Mouse (Mus musculus): ENCODE results near the gene Pex13. TPM values are rescaled to one million over a fixed set of nuclear protein-coding genes. Genes with fewer than 3 reads are reported as not detected.

Pex13 gene
- total RNA-seq, 2 experiments from 2014 or later: 19.6 to 27.0 TPM

DNA sequence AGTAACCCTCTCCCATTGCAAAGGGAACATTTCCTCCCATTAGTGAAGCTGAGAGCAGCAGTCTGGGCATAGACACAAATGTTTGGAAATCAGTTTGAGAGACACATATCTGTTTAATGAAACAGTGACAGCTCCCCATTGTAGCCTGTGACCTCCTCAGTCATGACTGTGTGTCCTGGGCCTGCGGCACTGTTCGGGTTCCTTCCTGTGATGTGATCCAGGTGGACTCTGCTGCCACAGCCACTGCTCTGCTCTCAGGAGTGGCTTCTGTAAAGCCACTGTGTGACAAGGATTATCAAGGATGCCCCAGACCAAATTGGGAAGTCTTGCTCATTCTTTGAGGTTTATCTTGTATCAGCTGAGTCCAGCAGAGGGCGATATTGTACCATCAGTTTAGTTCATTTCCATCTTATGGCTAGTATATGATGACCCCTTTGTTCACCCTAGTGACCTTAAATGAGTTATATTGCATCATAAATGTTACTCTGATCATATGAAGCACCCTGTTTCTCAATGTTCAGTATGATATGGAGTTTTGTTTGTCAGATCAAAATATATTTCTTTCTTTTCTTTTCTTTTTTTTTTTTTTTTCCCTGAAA, 13.4 kb upstream of the Pex13 start:
- no peak overlapping the region for H3K4me3 ChIP-seq
- TF ChIP-seq CTCF (IDR thresholded peaks at IDR 0.05): peak; percentile 85
- DNase-seq: peak; percentile 25
- intact Hi-C loops (cut with DNase I): loop anchor here (2.0 to 10.0 kb wide), 3 partner anchors 186 to 276 kb away; partner anchors contain the start of gene Papolg
- no peak overlapping the region for H3K27ac ChIP-seq

DNA sequence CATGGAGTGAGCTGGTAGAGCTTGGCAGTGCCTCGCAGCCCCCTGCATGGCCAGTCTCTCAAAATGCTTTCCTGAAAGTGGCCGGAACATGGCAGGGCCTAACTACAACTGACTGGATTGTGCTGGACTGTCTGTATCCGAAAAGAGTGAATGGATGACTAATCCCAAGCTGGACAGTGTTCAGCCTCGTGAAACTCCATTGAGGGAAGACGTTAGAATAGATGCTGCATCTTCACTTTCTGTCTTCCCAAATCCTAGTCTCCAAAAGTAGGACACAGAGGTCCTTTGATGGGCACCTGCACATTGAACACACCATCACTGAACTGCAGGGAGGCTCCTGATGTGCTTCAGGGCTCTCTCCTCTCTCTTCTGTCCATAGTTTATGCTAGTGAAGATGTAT, 10.3 kb upstream of the Pex13 start:
- intact Hi-C loops (cut with DNase I): loop anchor here (10.0 kb wide), 2 partner anchors 189 to 219 kb away; partner anchors contain the start of gene Papolg
- no peak for TF ChIP-seq CTCF (IDR thresholded peaks at IDR 0.05)

DNA sequence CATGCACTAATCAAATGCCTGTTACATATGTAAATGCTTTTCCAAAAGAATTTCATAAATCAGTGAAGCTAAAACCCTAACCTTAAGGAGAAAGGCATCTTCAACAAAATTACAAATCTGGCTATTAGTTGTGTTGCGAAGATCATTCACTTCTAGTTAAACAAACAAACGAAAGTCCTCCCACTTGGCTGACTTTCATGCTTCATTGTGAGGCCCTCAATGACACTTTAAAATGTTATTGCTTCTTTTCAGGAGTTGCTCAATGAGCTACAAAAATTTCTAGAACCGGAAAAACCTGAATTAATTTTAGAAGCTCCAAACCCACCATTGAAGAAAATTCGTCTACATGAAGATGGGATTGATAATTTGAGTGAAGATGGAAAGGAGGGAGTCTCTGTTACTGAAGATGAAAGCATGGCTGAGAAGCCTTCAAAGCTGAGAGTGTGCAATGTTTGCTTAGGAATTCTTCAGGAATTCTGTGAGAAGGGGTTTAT, 6.5 kb upstream of the Pex13 start:
- TF ChIP-seq CTCF (IDR thresholded peaks at IDR 0.05): no peak
- intact Hi-C loops (cut with DNase I): loop anchor here (10.0 kb wide), 2 partner anchors 192 to 222 kb away; partner anchors contain the start of gene Papolg
- no peak overlapping the region for H3K27ac ChIP-seq

More for the DNA sequence above, 10.3 kb upstream of the Pex13 start:
- H3K27ac ChIP-seq: no peak overlapping the region
- no peak for DNase-seq
- no peak overlapping the region for H3K4me3 ChIP-seq

DNA sequence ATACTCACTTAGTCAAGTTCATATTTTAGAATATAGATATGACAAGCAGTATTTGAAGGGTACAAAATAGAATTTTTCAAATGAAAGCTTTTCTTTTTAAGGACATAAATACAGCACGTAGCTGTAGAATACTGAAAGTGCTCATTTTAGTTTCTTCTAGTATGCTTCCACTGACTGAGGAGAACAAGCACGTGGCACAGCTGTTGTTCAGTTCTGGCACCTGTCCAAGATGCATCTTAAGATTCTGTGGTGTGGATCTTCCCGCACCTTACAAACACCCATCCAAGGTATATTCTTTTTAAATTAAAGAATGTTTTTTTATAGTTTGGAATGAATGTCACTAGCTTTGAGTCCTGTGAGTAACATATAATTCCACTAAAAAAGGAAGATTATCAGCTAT, 1.4 kb upstream of the Pex13 start:
- peak overlapping the region; percentile 93 for H3K27ac ChIP-seq
- peak; percentile 25 for DNase-seq
- intact Hi-C loops (cut with DNase I): loop anchor here (10.0 kb wide), 1 partner anchor 172 kb away; the partner anchor contains the start of gene Ahsa2
- TF ChIP-seq CTCF (IDR thresholded peaks at IDR 0.05): no peak
- peak overlapping the region; percentile 74 for H3K4me3 ChIP-seq

More for the DNA sequence above, 6.5 kb upstream of the Pex13 start:
- DNase-seq: no peak
- no peak overlapping the region for H3K4me3 ChIP-seq

DNA sequence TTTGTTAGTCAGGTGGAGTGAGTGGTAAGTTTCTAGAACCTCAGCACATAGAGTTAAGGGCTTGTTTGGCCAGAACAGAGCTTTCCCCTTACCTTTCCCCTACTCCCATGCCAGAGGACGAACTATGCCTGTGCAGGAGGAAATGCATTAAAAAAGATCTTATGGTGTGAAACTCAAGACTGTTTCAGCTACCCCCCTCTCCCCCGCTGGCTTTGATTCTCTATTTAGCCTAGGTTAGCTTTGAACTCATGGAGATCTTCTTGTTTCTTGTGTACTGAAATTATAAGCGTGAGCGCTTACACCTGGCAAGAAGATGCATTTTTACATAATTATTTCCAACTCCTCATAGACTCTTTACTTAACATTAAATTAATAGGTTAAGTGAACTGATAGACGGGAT, 767 bp upstream of the Pex13 start:
- Histone ChIP-seq H3K27ac (peak overlapping the region; percentile 93), H3K4me3 (peak overlapping the region; percentile 74)
- no peak for DNase-seq
- intact Hi-C loops (cut with DNase I): loop anchor here (10.0 kb wide), 1 partner anchor 172 kb away; the partner anchor contains the start of gene Ahsa2
- TF ChIP-seq CTCF (IDR thresholded peaks at IDR 0.05): no peak

DNA sequence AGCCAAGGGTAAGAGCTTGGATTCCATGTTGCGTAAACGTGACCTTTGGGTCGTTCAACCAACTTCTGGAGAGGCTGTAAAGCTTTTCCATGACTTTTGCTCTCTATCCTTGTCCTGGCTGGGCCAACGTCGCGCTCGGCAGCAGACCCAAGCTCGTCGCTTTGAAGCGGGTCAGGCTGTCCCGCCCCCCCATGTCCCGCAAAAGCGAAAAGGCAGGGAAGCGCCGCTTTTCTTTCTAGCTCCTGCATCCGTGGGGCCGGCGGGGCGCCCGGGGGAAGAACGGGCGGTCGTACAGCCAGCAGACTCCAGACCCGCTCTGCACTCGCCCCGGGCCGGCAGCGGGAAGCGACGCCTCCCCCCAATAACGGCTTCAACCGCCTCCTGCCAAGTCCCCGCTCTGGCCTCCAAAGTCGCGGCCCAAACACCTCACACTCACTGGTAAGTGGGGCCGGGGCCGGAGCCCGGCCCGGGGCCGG, 410 bp downstream of the Pex13 start, which contains the start of gene Pus10:
TSS of gene Pus10 (plus strand) at position 364 of the 476 bp plus-strand sequence.
- Histone ChIP-seq H3K4me3 (peak within 1 kb of the TSS; percentile 74), H3K27ac (peak within 1 kb of the TSS; percentile 93)
- peak; percentile 75 for DNase-seq
- no peak for TF ChIP-seq CTCF (IDR thresholded peaks at IDR 0.05)
- intact Hi-C loops (cut with DNase I): loop anchor here (2.0 to 10.0 kb wide), 3 partner anchors 33 to 171 kb away; partner anchors contain the start of genes 0610010F05Rik, Ahsa2 and Rel

DNA sequence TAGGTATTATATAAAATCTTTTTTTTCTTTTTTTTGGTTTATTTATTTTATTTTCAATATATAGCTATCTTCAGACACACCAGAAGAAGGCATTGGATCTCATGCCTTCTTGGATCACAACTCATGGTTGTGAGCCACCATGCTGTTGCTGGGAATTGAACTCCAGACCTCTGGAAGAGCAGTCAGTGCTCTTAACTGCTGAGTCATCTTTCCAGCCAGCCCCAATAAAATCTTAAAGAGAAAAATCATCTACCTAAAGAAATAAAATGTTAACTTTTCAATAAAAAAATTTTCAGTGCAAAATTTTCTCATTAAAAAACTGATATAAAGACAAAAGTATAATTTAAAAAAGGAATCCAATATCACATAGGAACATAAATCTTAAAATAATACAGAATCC, 1.5 kb downstream of the Pex13 start:
- peak overlapping the region; percentile 93; the same call in 1 of the 2 replicates for H3K27ac ChIP-seq
- intact Hi-C loops (cut with DNase I): loop anchor here (2.0 to 10.0 kb wide), 3 partner anchors 31 to 169 kb away; partner anchors contain the start of genes 0610010F05Rik, Ahsa2 and Rel

DNA sequence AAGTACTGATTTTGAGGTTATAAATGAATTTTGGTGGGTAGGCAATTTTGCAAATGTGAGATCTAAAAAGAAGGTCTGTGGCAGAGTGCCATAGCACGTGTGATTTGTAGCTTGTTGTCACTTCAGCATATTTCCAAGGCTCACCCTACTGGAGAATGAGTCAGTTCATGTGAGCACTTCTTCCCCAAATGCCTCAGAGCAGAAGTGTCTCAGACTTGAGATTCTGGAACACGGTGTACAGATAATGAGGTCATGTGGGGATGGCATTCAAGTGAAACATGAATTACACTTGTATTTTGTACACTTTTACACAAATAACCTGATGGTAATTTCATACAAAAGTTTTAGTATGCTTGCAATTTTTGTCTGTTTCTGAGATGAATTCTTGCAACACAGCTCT, 8.0 kb downstream of the Pex13 start:
- no peak overlapping the region for H3K4me3 ChIP-seq
- no peak for DNase-seq
- TF ChIP-seq CTCF (IDR thresholded peaks at IDR 0.05): no peak
- intact Hi-C loops (cut with DNase I): no loop called here
- no peak overlapping the region for H3K27ac ChIP-seq

More for the DNA sequence above, 1.5 kb downstream of the Pex13 start:
- DNase-seq: no peak
- no peak for TF ChIP-seq CTCF (IDR thresholded peaks at IDR 0.05)
- peak overlapping the region; percentile 74 for H3K4me3 ChIP-seq

DNA sequence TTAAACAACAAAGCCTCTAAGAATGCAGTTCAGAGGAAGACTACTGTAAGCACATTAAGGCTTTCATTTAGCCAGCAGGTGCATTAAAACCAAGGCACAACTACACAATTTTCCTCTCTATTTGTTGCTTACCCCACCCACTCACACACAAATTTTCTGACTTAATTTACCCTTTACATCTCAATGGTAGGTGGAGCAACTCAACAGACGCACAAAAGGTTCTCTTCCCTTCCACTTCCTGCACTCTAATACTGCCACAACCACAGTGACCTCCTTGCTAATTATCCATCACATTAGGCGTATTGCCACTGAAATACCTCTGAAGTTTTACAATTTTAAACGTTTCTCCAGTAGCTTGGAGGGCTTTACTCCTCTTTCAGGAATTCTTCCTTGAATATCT, 12.1 kb downstream of the Pex13 start:
- intact Hi-C loops (cut with DNase I): no loop called here
- Histone ChIP-seq H3K4me3 (no peak overlapping the region), H3K27ac (no peak overlapping the region)
- no peak for TF ChIP-seq CTCF (IDR thresholded peaks at IDR 0.05)
- no peak for DNase-seq

DNA sequence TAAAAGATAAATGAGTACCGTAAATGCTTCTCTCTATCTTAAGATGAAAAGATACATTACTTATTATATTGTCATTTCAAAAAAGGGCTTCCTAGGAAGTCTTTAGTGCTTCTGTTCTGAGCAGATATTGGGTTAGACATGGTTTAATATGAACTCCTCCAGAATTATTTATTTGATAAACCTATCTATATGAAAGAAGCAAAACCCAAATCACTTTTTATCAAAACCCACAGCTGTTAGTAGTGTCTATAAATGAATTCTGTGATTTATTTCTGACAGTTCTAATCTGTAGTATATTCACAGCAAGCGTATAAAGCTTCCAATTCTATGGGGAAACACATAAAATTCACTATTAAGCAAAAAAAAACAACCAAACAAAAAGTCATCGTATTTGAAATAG, 17.9 kb downstream of the Pex13 start:
- Histone ChIP-seq H3K27ac (no peak overlapping the region), H3K4me3 (no peak overlapping the region)
- TF ChIP-seq CTCF (IDR thresholded peaks at IDR 0.05): no peak
- no peak for DNase-seq
- intact Hi-C loops (cut with DNase I): no loop called here

DNA sequence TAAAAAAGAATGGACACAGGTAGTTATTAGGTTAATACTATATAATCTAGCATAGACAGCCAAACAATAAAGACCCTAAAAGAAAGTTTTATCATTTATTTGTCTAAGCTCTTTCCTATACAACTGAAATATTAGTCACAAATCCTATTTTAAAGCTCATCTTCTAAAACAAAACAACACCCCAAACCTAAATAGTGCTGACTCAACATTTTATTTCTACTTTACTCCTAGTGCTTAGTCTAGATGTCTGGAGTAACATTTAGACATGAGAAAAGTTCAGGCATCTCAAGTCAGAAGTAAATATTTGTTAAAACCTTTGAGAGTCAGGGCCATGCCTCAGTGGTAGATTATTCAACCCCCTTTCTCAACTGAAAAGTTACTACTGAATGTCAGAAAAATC, 18.3 kb downstream of the Pex13 start:
- intact Hi-C loops (cut with DNase I): no loop called here
- TF ChIP-seq CTCF (IDR thresholded peaks at IDR 0.05): no peak
- no peak for DNase-seq
- H3K4me3 ChIP-seq: no peak overlapping the region
- no peak overlapping the region for H3K27ac ChIP-seq

DNA sequence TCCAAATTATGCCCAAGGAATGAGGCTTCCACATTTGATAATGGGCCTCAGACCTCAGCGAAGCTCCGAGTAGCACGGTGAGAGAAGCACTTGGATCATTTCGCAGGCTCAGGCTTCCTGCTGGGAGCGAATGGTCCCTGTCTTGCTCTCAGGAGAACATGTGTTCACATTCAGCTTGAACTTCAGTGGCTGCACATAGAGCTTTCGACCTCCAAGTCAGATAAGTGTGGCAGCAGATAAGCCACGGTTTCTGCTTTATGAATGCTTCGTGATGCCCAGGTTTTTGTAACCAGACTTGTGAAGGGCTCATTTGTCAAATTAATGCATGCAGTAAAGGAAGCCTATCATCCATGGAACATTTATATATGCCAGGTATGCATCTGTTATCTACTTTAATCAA, 31.2 kb downstream of the Pex13 start:
- no peak for TF ChIP-seq CTCF (IDR thresholded peaks at IDR 0.05)
- intact Hi-C loops (cut with DNase I): loop anchor here (5.0 kb wide), 1 partner anchor 137 kb away; the partner anchor contains the start of gene Ahsa2
- no peak overlapping the region for H3K4me3 ChIP-seq
- DNase-seq: no peak
- no peak overlapping the region for H3K27ac ChIP-seq

DNA sequence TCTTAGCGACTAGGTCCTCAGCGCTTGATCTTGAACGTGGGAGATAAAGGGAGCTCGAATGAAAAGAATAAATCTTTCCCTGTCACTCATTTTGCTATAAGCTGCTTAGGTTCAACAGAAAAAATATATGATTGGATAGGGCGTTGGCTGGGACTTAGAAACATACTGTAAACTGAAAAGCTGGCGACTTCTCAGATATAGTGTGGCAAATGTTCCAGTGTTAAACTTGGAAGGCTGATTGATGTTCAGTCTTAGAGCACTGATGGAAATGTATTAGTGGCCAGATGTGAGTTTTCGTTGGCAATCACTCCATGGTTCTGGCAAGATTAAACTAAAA, 31.9 kb downstream of the Pex13 start:
- Histone ChIP-seq H3K27ac (peak overlapping the region; percentile 61), H3K4me3 (peak overlapping the region; percentile 96)
- DNase-seq: no peak
- no peak for TF ChIP-seq CTCF (IDR thresholded peaks at IDR 0.05)
- intact Hi-C loops (cut with DNase I): loop anchor here (2.0 to 5.0 kb wide), 2 partner anchors 31 to 137 kb away; partner anchors contain the start of genes Ahsa2, Pex13 and Pus10
